Comparison of ENCODE assay signal across 13 mouse cellular contexts in genomic region chr2:158248318-158248717, GRCm38 (mm10). TPM values are rescaled to one million over a fixed set of nuclear protein-coding genes. Genes with fewer than 3 reads are reported as not detected.
A peak's percentile ranks its signal among the peaks of the same experiment; 100 is the strongest.
DNase-seq lines count a peak whose midpoint lies in the region; TF ChIP-seq lines count a peak whose summit lies in the region.
"Had no signal": no experiment of that assay in that cellular context is flagged by ENCODE, and none has a peak within 500 bp of the region (broad histone marks: within the 10 kb centered on the region; RNA-seq: fewer than 3 reads in every experiment).

No protein-coding gene starts in this region.

- H3K4me3 ChIP-seq in thymus, adult 2 months (ENCODE audit: control insufficient read depth, insufficient read depth, low read length): no peak overlapping the region
- H3K4me3 ChIP-seq: limb, embryonic 13.5 days; neural tube, embryonic 13.5 days had no signal

- intact Hi-C loops in gastrocnemius, postnatal 14 days (cut with DNase I; ENCODE audit: low total_unique reads): no loop called here
- intact Hi-C loops in left cerebral cortex, postnatal 36 days (cut with DNase I): no loop called here

- H3K36me3 ChIP-seq in thymus, adult 2 months (ENCODE audit: control insufficient read depth, insufficient read depth, low read length): no peaks in the 10 kb centered on the region
- H3K36me3 ChIP-seq: limb, embryonic 13.5 days; neural tube, embryonic 13.5 days had no signal

- TF ChIP-seq POLR2A in thymus, adult 2 months (IDR thresholded peaks at IDR 0.05; ENCODE audit: control insufficient read depth, extremely low read depth, insufficient read depth, low read length, poor library complexity): no peak

- H3K27me3 ChIP-seq in thymus, adult 2 months (ENCODE audit: control insufficient read depth, insufficient read depth, low read length): no peaks in the 10 kb centered on the region
- H3K27me3 ChIP-seq: limb, embryonic 13.5 days; neural tube, embryonic 13.5 days had no signal

- no peak for TF ChIP-seq CTCF in thymus, adult 2 months (IDR thresholded peaks at IDR 0.05; ENCODE audit: borderline replicate concordance, control insufficient read depth, extremely low read depth, insufficient read depth, low read length, poor library complexity)

- peak; percentile 78 to 82 for DNase-seq in adrenal gland, adult (ENCODE audit: inconsistent age in 2 of 2, low spot score in 1 of 2)
- no peak for DNase-seq in adrenal gland, postnatal 4 days (ENCODE audit: low spot score in 2 of 2)
- peak; percentile 78 for DNase-seq in gastrocnemius, postnatal 14 days
- peak; percentile 79 for DNase-seq in heart, postnatal 4 days
- peak; percentile 80 for DNase-seq in lung, postnatal 36 days
- no peak for DNase-seq in frontal cortex, postnatal 14 days (ENCODE audit: low spot score in 2 of 2)
- no peak for DNase-seq in thymus, adult 2 months
- DNase-seq in left cerebral cortex, postnatal 36 days (ENCODE audit: low spot score in 2 of 2): no peak
- DNase-seq: cerebellum, postnatal 10 days; thymus, postnatal 25 days had no signal

- no peaks in the 10 kb centered on the region for H3K4me1 ChIP-seq in thymus, adult 2 months (replicated peaks; ENCODE audit: control insufficient read depth, insufficient read depth, low read length)
- H3K4me1 ChIP-seq: neural tube, embryonic 13.5 days had no signal

- no peak overlapping the region for H3K27ac ChIP-seq in thymus, adult 2 months (ENCODE audit: control insufficient read depth, insufficient read depth, low read length)
- H3K27ac ChIP-seq: limb, embryonic 13.5 days; neural tube, embryonic 13.5 days had no signal

- 58% methylated on average over 7 of the region's 7 CpGs for WGBS in thymus, adult 2 months

RNA-seq across cellular contexts. Expression of gene Bpi, which starts 9.6 kb away (rescaled TPM):
- total RNA-seq in adrenal gland, postnatal 4 days (2021): not detected
- total RNA-seq in gastrocnemius, postnatal 14 days (2021): not detected
- not detected for total RNA-seq in heart, postnatal 4 days (2021)
- polyA plus RNA-seq in thymus, adult 2 months (2012; rRNA removed): 0.06 and 0.32 TPM in 2 replicates
- not detected for total RNA-seq in left cerebral cortex, postnatal 36 days (2021)
- total RNA-seq: gastrocnemius, postnatal 4 days had no signal
- polyA plus RNA-seq: limb, embryonic 13.5 days; neural tube, embryonic 13.5 days had no signal

RNA-seq across cellular contexts. Expression of gene D630003M21Rik, which starts 19.3 kb away (rescaled TPM):
- 1 to 10 TPM; 5.1 to 6.1 TPM for total RNA-seq in adrenal gland, postnatal 4 days (2021)
- 1 to 10 TPM; 3.3 to 4.2 TPM for total RNA-seq in gastrocnemius, postnatal 14 days (2021)
- total RNA-seq in heart, postnatal 4 days (2021): 1 to 10 TPM; 6.4 to 6.6 TPM
- polyA plus RNA-seq in thymus, adult 2 months (2012; rRNA removed): 2.2 and 3.1 TPM in 2 replicates
- 1 to 10 TPM; 3.5 TPM for total RNA-seq in left cerebral cortex, postnatal 36 days (2021)

RNA-seq across cellular contexts. Expression of gene Lbp, which starts 58.0 kb away (rescaled TPM):
- total RNA-seq in adrenal gland, postnatal 4 days (2021): 10 to 100 TPM; 23.0 to 36.4 TPM
- total RNA-seq in gastrocnemius, postnatal 14 days (2021): 10 to 100 TPM in 1 of 2 experiments, 1 to 10 TPM in 1; 7.8 to 12.7 TPM
- 1 to 10 TPM; 6.3 to 6.6 TPM for total RNA-seq in heart, postnatal 4 days (2021)
- 6.2 and 12.1 TPM in 2 replicates for polyA plus RNA-seq in thymus, adult 2 months (2012; rRNA removed)
- 1 to 10 TPM; 1.6 to 2.2 TPM for total RNA-seq in left cerebral cortex, postnatal 36 days (2021)

Comparison
In these comparisons a context has a peak if more than half of its experiments do, and no peak if none do; other contexts are left out.
1. DNase-seq: peak in adrenal gland, adult (2 of 2), gastrocnemius, postnatal 14 days (single experiment), heart, postnatal 4 days (single experiment) and lung, postnatal 36 days (single experiment); none in adrenal gland, postnatal 4 days (0 of 2), frontal cortex, postnatal 14 days (0 of 2), thymus, adult 2 months (single experiment) and left cerebral cortex, postnatal 36 days (0 of 2).